Mouse (Mus musculus): ENCODE measurements around the gene Dock10. TPM values are rescaled to one million over a fixed set of nuclear protein-coding genes. Genes with fewer than 3 reads are reported as not detected.

The Dock10 gene
- total RNA-seq, 2 experiments from 2014 or later = 31.1 to 33.7 TPM

DNA sequence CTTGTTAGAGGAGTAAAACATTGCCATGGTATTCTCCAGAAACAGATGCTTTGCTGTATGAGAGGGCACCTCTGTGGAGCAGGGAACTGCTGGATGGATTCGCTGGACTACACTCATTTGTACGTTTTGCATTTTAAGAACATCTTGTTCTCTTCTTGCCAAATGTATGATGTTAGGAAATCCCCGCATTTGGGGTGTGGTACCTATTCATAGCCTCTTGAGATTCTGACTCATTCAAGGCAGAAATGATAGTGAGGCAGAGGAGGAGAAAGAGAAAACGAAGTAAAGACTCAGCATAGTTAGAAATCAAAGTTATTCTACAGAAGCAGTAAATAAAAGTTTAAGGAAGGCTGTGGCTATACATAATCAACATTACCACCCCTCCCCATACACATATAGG is 262.0 kb downstream of the Dock10 start:
- DNase-seq (ENCODE audit: low spot score in 2 of 2) = no peak

DNA sequence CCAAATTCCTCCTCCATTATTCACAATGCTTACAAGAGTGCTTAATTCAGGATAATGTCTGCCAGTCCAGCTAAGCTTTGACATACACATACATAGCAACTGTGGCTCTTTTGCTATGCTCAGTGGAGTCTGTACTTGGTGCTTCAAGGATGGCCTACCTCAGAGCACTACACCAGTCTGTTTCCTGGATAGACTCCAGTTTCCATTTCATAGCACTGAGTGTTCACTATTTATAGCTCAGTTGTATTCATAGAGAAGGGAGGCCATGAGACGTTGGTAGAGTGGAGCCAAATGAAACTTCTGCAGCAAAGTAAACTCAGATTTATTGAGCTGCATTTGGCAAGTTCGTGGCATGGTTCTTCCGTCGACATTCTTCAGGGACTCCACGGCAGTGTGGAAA is 274.9 kb downstream of the Dock10 start:
- no peak for DNase-seq (ENCODE audit: low spot score in 2 of 2)

DNA sequence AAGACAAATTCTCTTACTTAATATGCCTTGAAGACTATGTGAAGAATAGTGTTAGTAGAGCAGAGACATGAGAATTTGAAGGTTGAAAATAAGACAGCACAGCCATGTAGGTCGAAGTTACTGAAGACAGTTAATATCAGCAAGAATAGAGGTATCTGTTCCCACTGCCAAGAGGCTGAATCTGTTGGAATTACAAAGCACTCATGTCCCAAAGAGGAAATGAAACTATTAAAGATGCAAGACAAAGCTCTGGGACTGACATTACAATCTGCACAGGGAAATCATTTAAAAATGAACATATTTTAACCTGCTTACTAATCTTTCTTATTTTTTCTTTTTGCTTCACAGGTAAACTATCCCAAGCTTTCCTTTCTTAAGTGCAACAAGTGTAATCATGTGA is 283.4 kb downstream of the Dock10 start:
- no peak for DNase-seq (ENCODE audit: low spot score in 2 of 2)

DNA sequence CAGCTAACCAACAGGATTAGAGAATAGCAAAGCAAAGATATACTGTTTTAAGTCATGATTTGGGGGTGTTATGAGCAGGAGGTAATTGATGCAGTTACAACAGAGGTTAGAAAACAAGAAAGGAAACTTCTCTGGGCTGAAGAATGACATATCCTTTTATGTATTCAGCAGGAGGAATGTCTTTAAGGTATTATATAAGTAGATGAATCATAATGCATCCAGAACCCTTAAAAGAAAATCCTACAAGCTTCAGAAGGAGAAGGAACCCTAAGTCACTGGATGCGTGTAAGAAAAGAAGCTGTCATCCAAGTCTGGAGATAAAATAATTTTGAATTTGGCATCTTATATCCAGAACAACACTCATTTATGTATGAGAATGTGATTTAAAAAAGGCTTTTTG is 285.9 kb downstream of the Dock10 start:
- DNase-seq (ENCODE audit: low spot score in 2 of 2) = no peak

DNA sequence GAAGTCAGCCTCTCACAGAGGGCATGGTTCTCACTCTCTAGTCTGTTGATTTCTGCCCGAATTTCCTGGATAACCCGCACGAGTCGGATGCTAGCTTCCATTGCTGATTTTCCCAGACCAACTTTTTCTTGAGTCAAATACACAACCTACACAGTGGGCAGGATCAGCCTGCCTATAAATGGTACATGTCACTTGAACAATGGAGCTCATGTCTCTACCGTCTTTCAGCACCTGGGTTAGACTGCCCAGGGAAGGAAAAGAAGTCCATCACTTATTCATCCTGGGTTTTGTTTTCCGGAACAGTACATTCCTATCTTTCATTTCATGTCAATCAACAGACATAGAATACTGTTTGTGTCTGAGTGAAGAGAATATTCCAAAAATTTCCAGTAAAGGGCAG is 297.0 kb downstream of the Dock10 start, which contains the start of gene Gm45261:
TSS of gene Gm45261 (minus strand) at position 101 of the 400 bp plus-strand sequence.
- no peak for DNase-seq (ENCODE audit: low spot score in 2 of 2)

DNA sequence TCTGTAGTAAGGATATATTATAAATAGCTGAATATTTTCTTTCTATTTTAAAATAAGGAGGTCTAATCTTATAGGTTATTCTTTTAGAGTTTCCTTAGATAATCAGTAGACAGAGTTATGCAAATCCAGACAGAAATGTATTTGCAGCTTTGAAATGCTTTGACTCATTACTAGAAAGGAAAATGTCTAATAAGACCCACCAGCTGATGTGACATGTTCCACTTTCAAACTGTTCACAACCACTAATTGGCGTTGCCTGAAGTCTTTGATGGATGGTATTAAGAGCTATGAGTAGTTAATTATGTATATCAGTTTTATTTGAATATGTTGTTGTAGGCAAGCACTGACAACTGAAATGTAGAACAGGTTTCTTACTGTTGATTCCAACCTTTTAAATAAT is 298.4 kb downstream of the Dock10 start:
- DNase-seq (ENCODE audit: low spot score in 2 of 2) = no peak

DNA sequence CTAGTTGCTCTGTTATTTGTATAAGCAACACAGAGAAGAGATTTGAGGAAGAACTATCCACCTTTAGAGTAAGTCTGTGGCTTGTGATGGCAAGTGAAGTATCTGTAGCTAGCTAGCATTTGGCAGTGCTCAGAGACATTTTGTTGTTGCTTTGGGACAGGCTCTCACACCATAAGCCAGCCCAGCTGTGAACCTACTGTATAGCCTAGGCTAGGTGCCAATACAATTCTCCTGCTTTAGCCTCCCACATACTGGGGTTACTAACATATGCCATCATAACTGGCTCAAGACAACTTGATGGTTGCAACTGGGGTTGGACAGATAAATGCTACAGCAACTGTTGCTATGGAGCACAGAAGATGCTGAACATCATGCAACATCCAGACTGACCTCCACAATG is 298.9 kb downstream of the Dock10 start:
- no peak for DNase-seq (ENCODE audit: low spot score in 2 of 2)

DNA sequence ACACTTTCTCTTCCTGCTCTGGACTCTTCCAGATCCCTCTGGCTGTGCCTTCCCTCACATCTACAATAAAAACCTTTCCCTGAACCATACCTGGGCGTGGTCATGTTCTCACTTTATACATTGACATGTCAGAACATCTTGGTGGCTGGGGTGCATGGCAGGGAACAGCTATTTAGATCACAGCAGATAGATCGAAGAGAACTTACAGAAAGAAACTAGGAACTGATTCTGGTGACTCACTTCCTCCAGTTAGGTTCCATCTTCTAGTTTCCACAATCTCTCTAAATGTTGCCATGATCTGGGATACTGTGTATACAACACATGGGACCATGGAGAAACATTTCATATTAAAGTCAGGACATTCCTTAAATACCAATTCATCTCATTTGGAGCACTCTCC is 304.4 kb downstream of the Dock10 start:
- DNase-seq (ENCODE audit: low spot score in 2 of 2) = no peak

DNA sequence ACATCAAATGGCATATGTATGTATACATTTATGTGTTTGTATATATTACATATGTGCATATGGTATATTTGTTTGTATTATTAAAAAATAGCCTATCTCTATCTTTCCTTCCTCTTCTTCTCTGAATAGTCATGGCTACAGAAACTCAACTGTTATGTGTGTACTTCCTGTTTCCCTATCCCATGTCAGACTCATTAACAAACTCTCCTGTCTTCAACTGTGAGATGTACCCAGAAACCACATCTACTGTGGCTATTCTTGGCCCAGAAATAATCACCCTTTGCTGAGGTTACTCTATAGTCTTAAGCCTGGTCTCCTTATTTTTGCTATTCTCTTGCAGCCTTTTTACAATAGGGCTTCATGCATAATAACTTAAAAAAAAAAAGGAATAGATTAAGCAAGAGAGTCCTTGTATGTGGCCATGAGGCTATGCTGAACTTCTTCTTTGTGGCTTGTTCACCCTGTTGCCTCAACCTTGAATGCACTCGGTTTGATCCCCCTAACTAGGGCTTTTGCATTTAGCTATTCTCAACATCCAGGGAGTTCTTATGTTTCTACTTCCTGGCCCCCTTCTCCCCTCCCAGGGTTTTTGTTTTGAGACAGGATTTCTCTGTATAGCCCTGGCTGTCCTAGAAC is 306.3 kb downstream of the Dock10 start:
- no peak for DNase-seq (ENCODE audit: low spot score in 2 of 2)

All from adrenal gland, postnatal 4 days (tissue).